9 mouse cellular contexts compared by ENCODE assay signal in the genomic region with DNA sequence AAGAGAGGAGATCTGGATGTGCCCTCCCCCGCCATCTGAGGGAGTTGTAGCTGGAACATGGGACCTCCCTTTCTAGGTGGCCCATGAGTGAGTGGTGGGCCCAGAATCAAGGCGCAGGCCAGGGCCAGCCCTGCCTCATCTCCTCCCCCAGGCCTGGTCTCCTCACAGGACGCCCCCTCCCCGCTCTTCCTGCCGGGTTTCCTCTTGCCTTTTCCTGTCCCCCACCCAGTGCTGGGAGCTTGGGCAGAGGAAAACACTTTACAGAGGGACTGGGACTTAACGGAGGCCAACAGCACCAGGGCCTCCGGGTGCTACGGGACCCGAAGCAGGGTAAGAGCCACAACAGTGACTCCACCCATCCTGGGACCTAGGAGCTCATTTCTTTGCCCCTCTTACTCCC. TPM values are rescaled to one million over a fixed set of nuclear protein-coding genes. Genes with fewer than 3 reads are reported as not detected.
DNase-seq lines count a peak whose midpoint lies in the region; ATAC-seq and TF ChIP-seq lines count a peak whose summit lies in the region.
"Had no signal": no experiment of that assay in that cellular context is flagged by ENCODE, and none has a peak within 500 bp of the region (broad histone marks: within the 10 kb centered on the region; RNA-seq: fewer than 3 reads in every experiment).

Rasip1 (plus strand) TSS at position 228 of the 400 bp plus-strand sequence.

- ATAC-seq in forebrain, embryonic 16.5 days, result no peak
- no peak for ATAC-seq in hindbrain, embryonic 16.5 days
- no peak for ATAC-seq in liver, embryonic 15.5 days (ENCODE audit: insufficient read depth)
- ATAC-seq in stomach, embryonic 16.5 days (ENCODE audit: insufficient read depth, low FRiP score), result no peak

- WGBS in forebrain, embryonic 16.5 days, result 93% methylated on average over 9 of the region's 9 CpGs
- WGBS in hindbrain, embryonic 16.5 days, result 87% methylated on average over 9 of the region's 9 CpGs
- 48% methylated on average over 9 of the region's 9 CpGs for WGBS in liver, embryonic 15.5 days (ENCODE audit: insufficient replicate concordance)
- WGBS in stomach, embryonic 16.5 days, result 80% methylated on average over 9 of the region's 9 CpGs

- H3K4me3 ChIP-seq in layer of hippocampus, adult 2 months, result peak within 1 kb of the TSS; percentile 64
- H3K4me3 ChIP-seq in forebrain, embryonic 16.5 days (replicated peaks; ENCODE audit: low read length), result peak within 1 kb of the TSS; percentile 61
- H3K4me3 ChIP-seq in hindbrain, embryonic 16.5 days (ENCODE audit: low read length), result peak within 1 kb of the TSS; percentile 51
- H3K4me3 ChIP-seq in liver, embryonic 15.5 days (replicated peaks), result peak within 1 kb of the TSS; percentile 55
- peak within 1 kb of the TSS; percentile 58 for H3K4me3 ChIP-seq in stomach, embryonic 16.5 days (replicated peaks; ENCODE audit: low read length)

- no peaks in the 10 kb centered on the region for H3K36me3 ChIP-seq in forebrain, embryonic 16.5 days (ENCODE audit: control insufficient read depth, insufficient read depth)
- H3K36me3 ChIP-seq in hindbrain, embryonic 16.5 days (ENCODE audit: control insufficient read depth, insufficient read depth, low read length), result no peaks in the 10 kb centered on the region
- no peaks in the 10 kb centered on the region for H3K36me3 ChIP-seq in liver, embryonic 15.5 days (replicated peaks)
- H3K36me3 ChIP-seq in stomach, embryonic 16.5 days (ENCODE audit: control insufficient read depth, insufficient read depth, low read length), result no peaks in the 10 kb centered on the region

- no peaks in the 10 kb centered on the region; the same call in 1 of the 2 replicates for H3K27me3 ChIP-seq in forebrain, embryonic 16.5 days (replicated peaks; ENCODE audit: control insufficient read depth, insufficient read depth, low read length)
- 0 out of 2 replicates have a peak, but pooled peaks cover 2% of the 10 kb centered on the region for H3K27me3 ChIP-seq in hindbrain, embryonic 16.5 days (replicated peaks; ENCODE audit: control insufficient read depth, insufficient read depth, low read length)
- peaks cover 71% of the 10 kb centered on the region for H3K27me3 ChIP-seq in liver, embryonic 15.5 days
- no peaks in the 10 kb centered on the region for H3K27me3 ChIP-seq in stomach, embryonic 16.5 days (ENCODE audit: control insufficient read depth, insufficient read depth, low read length)

- peak within 1 kb of the TSS; percentile 87 for H3K27ac ChIP-seq in layer of hippocampus, adult 2 months
- peak within 1 kb of the TSS; percentile 85 for H3K27ac ChIP-seq in forebrain, embryonic 16.5 days (ENCODE audit: low read length)
- H3K27ac ChIP-seq in hindbrain, embryonic 16.5 days (ENCODE audit: low read depth, low read length), result peak within 1 kb of the TSS; percentile 82
- H3K27ac ChIP-seq in liver, embryonic 15.5 days (replicated peaks), result no peak within 1 kb of the TSS
- peak within 1 kb of the TSS; percentile 51; the same call in 1 of the 2 replicates for H3K27ac ChIP-seq in stomach, embryonic 16.5 days (ENCODE audit: low read length)

- H3K9me3 ChIP-seq in forebrain, embryonic 16.5 days (ENCODE audit: control insufficient read depth, low read length), result no peaks in the 10 kb centered on the region
- no peaks in the 10 kb centered on the region for H3K9me3 ChIP-seq in hindbrain, embryonic 16.5 days (ENCODE audit: control insufficient read depth, low read length)
- H3K9me3 ChIP-seq in liver, embryonic 15.5 days (replicated peaks), result no peaks in the 10 kb centered on the region
- no peaks in the 10 kb centered on the region for H3K9me3 ChIP-seq in stomach, embryonic 16.5 days (replicated peaks; ENCODE audit: control insufficient read depth, low read length)

- no peak for DNase-seq in layer of hippocampus, adult 2 months (ENCODE audit: low spot score in 2 of 2)
- no peak for DNase-seq in layer of hippocampus, adult 8-10 months (ENCODE audit: low spot score in 2 of 2)
- DNase-seq in left cerebral cortex, adult 8-10 months (ENCODE audit: low spot score in 2 of 2), result no peak
- DNase-seq in natural killer cell, adult 2 months (ENCODE audit: low spot score in 2 of 2), result no peak

- H3K4me2 ChIP-seq in forebrain, embryonic 16.5 days (ENCODE audit: low read length), result peak within 1 kb of the TSS; percentile 91
- peak within 1 kb of the TSS; percentile 84 for H3K4me2 ChIP-seq in hindbrain, embryonic 16.5 days (ENCODE audit: low read length)
- H3K4me2 ChIP-seq in liver, embryonic 15.5 days, result peak within 1 kb of the TSS; percentile 79
- peak within 1 kb of the TSS; percentile 99 for H3K4me2 ChIP-seq in stomach, embryonic 16.5 days (ENCODE audit: low read depth, low read length)

- no peak for TF ChIP-seq CTCF in layer of hippocampus, adult 2 months (conservative IDR thresholded peaks at IDR 0.05)

- peaks cover 9% of the 10 kb centered on the region; the same call in 1 of the 2 replicates for H3K4me1 ChIP-seq in forebrain, embryonic 16.5 days (replicated peaks; ENCODE audit: control insufficient read depth, insufficient read depth, low read length)
- peaks cover 4% of the 10 kb centered on the region for H3K4me1 ChIP-seq in hindbrain, embryonic 16.5 days (ENCODE audit: control insufficient read depth, insufficient read depth, low read depth, low read length)
- H3K4me1 ChIP-seq in liver, embryonic 15.5 days (replicated peaks), result peaks cover 13% of the 10 kb centered on the region
- 0 out of 2 replicates have a peak, but pooled peaks cover 2% of the 10 kb centered on the region for H3K4me1 ChIP-seq in stomach, embryonic 16.5 days (ENCODE audit: control insufficient read depth, insufficient read depth, low read length)

- H3K9ac ChIP-seq in forebrain, embryonic 16.5 days (replicated peaks; ENCODE audit: low read depth, low read length), result peak within 1 kb of the TSS; percentile 84
- H3K9ac ChIP-seq in hindbrain, embryonic 16.5 days (ENCODE audit: low read depth, low read length), result peak within 1 kb of the TSS; percentile 75
- peak within 1 kb of the TSS; percentile 48; the same call in 1 of the 2 replicates for H3K9ac ChIP-seq in liver, embryonic 15.5 days
- H3K9ac ChIP-seq in stomach, embryonic 16.5 days (ENCODE audit: low read length), result peak within 1 kb of the TSS; percentile 74

RNA-seq across cellular contexts. Expression of gene Rasip1, which starts in this region (rescaled TPM):
- 1 to 10 TPM; 6.1 to 7.4 TPM for total RNA-seq in layer of hippocampus, adult 2 months (2021)
- 1 to 10 TPM; 5.8 to 7.5 (median 6.6) TPM for total RNA-seq in layer of hippocampus, adult 8-10 months (2022)
- 13.5 and 15.1 TPM in 2 replicates for polyA plus RNA-seq in forebrain, embryonic 16.5 days (2015; fragmentation: Nextera tagmentation; extraction: Ambion mirVana)
- polyA plus RNA-seq in hindbrain, embryonic 16.5 days (2015; fragmentation: Nextera tagmentation; extraction: Ambion mirVana), result 16.7 and 17.5 TPM in 2 replicates
- polyA plus RNA-seq in liver, embryonic 15.5 days (2015; fragmentation: Nextera tagmentation; extraction: Ambion mirVana), result 2.8 and 3.8 TPM in 2 replicates
- 3.3 and 4.4 TPM in 2 replicates for polyA plus RNA-seq in stomach, embryonic 16.5 days (2015; fragmentation: Nextera tagmentation; extraction: Ambion mirVana)
- 1 to 10 TPM; 5.9 to 7.6 (median 6.6) TPM for total RNA-seq in left cerebral cortex, adult 8-10 months (2022)
- polyA plus RNA-seq: C2C12 had no signal
